In genomic region chr9:64612121-64612983, GRCm38 (mm10) we compare ENCODE assay signal across 10 mouse cellular contexts.
DNase-seq lines count a peak whose midpoint lies in the region; ATAC-seq and TF ChIP-seq lines count a peak whose summit lies in the region.
"Had no signal": no experiment of that assay in that cellular context is flagged by ENCODE, and none has a peak within 500 bp of the region (broad histone marks: within the 10 kb centered on the region; RNA-seq: fewer than 3 reads in every experiment).

No protein-coding gene starts in this region.

- peak overlapping the region; percentile 35 for H3K4me2 ChIP-seq in forebrain, postnatal 0 days (ENCODE audit: low read depth)
- H3K4me2 ChIP-seq in midbrain, embryonic 14.5 days (ENCODE audit: low read length): peak overlapping the region; percentile 40
- H3K4me2 ChIP-seq: embryonic facial prominence, embryonic 15.5 days; limb, embryonic 15.5 days had no signal

- peak; percentile 86 for ATAC-seq in forebrain, postnatal 0 days
- peak; percentile 69 for ATAC-seq in midbrain, embryonic 14.5 days (ENCODE audit: low FRiP score, low TSS enrichment)

- intact Hi-C loops in left cerebral cortex, postnatal 14 days (cut with DNase I): no loop called here
- intact Hi-C loops in left cerebral cortex, adult 2 months (cut with DNase I): no loop called here

- no peak for TF ChIP-seq CTCF in left cerebral cortex, adult 2 months (IDR thresholded peaks at IDR 0.05)
- TF ChIP-seq CTCF in forebrain, postnatal 0 days (IDR thresholded peaks at IDR 0.05; ENCODE audit: low read depth): no peak

- H3K27me3 ChIP-seq in forebrain, postnatal 0 days (ENCODE audit: insufficient read depth, low read length): no peaks in the 10 kb centered on the region
- H3K27me3 ChIP-seq in midbrain, embryonic 14.5 days (ENCODE audit: control insufficient read depth, insufficient read depth, low read length): peaks cover 15% of the 10 kb centered on the region; the same call in 1 of the 2 replicates
- H3K27me3 ChIP-seq: limb, embryonic 15.5 days had no signal

- 0 out of 2 replicates have a peak overlapping the region, but pooled peaks have one; percentile 22 for H3K9ac ChIP-seq in forebrain, postnatal 0 days
- no peak overlapping the region; the same call in 1 of the 2 replicates for H3K9ac ChIP-seq in midbrain, embryonic 14.5 days (replicated peaks; ENCODE audit: low read length)
- H3K9ac ChIP-seq: embryonic facial prominence, embryonic 15.5 days; limb, embryonic 15.5 days had no signal

- no peaks in the 10 kb centered on the region for H3K9me3 ChIP-seq in forebrain, postnatal 0 days (ENCODE audit: low read length)
- no peaks in the 10 kb centered on the region for H3K9me3 ChIP-seq in midbrain, embryonic 14.5 days (ENCODE audit: control insufficient read depth, low read length)
- H3K9me3 ChIP-seq: embryonic facial prominence, embryonic 15.5 days; limb, embryonic 15.5 days had no signal

- H3K36me3 ChIP-seq in forebrain, postnatal 0 days (ENCODE audit: insufficient read depth): no peaks in the 10 kb centered on the region
- H3K36me3 ChIP-seq in midbrain, embryonic 14.5 days (ENCODE audit: control insufficient read depth, insufficient read depth, low read length): no peaks in the 10 kb centered on the region
- H3K36me3 ChIP-seq: embryonic facial prominence, embryonic 15.5 days; limb, embryonic 15.5 days had no signal

- WGBS in forebrain, postnatal 0 days: 7% methylated on average over 7 of the region's 7 CpGs
- 4% methylated on average over 7 of the region's 7 CpGs for WGBS in midbrain, embryonic 14.5 days

- DNase-seq in left cerebral cortex, postnatal 14 days (ENCODE audit: low spot score in 2 of 2): peak; percentile 21 to 24
- DNase-seq in left cerebral cortex, adult 2 months (ENCODE audit: extremely low spot score in 1 of 2, low spot score in 2 of 2): no peak
- DNase-seq in brain, adult 2 months (ENCODE audit: low read depth, low spot score): peak; percentile 59
- peak; percentile 69 for DNase-seq in forebrain, postnatal 0 days
- DNase-seq in midbrain, embryonic 14.5 days: peak; percentile 79
- DNase-seq in thymus, adult 18-20 months: no peak
- DNase-seq in ovary, postnatal 14 days (ENCODE audit: low spot score): no peak
- DNase-seq: cerebellum, adult 11 months had no signal

- H3K4me1 ChIP-seq in forebrain, postnatal 0 days (ENCODE audit: insufficient read depth): peaks cover 9% of the 10 kb centered on the region
- peaks cover 37% of the 10 kb centered on the region for H3K4me1 ChIP-seq in midbrain, embryonic 14.5 days (ENCODE audit: control insufficient read depth, insufficient read depth, low read length)
- H3K4me1 ChIP-seq: embryonic facial prominence, embryonic 15.5 days; limb, embryonic 15.5 days had no signal

- H3K4me3 ChIP-seq in left cerebral cortex, adult 2 months: no peak overlapping the region
- no peak overlapping the region for H3K4me3 ChIP-seq in forebrain, postnatal 0 days (ENCODE audit: low read depth, low read length)
- H3K4me3 ChIP-seq in midbrain, embryonic 14.5 days (replicated peaks; ENCODE audit: low read depth, low read length): no peak overlapping the region
- H3K4me3 ChIP-seq: embryonic facial prominence, embryonic 15.5 days; limb, embryonic 15.5 days had no signal

- H3K27ac ChIP-seq in left cerebral cortex, adult 2 months: no peak overlapping the region
- peak overlapping the region; percentile 79 for H3K27ac ChIP-seq in forebrain, postnatal 0 days (ENCODE audit: low read depth, low read length)
- H3K27ac ChIP-seq in midbrain, embryonic 14.5 days (replicated peaks; ENCODE audit: low read depth, low read length): peak overlapping the region; percentile 79
- H3K27ac ChIP-seq: embryonic facial prominence, embryonic 15.5 days; limb, embryonic 15.5 days had no signal

Comparison
In these comparisons a context has a peak if more than half of its experiments do, and no peak if none do; other contexts are left out.
1. DNase-seq: peak in left cerebral cortex, postnatal 14 days (2 of 2), brain, adult 2 months (single experiment), forebrain, postnatal 0 days (single experiment) and midbrain, embryonic 14.5 days (single experiment); none in left cerebral cortex, adult 2 months (0 of 2), thymus, adult 18-20 months (0 of 2) and ovary, postnatal 14 days (single experiment).